Mouse (Mus musculus) thymus, postnatal 0 days (tissue): Measurements from ENCODE around the gene Bbs9. TPM values are rescaled to one million over a fixed set of nuclear protein-coding genes. Genes with fewer than 3 reads are reported as not detected.

Experiments used
- DNase-seq: peaks from one replicate; pipeline ENCODE4 v3.0.0-alpha.2; 2015; ENCODE audit warnings: low spot score
- polyA plus RNA-seq: library from polyadenylated mRNA; unstranded; fragments of >200 nt; fragmentation: Nextera tagmentation; extraction: Ambion mirVana; gene quantifications from 2 replicates; pipeline ENCODE4 v1.2.1, GENCODE M21; 2015

The Bbs9 gene
- polyA plus RNA-seq, 1 experiment from 2014 or later: 16.0 TPM

- DNase-seq: no peak
Observed at GRCm38 (mm10) chr9:22791208-22791607, 315.7 kb downstream of the Bbs9 start.

- no peak for DNase-seq
Observed at GRCm38 (mm10) chr9:22791750-22792149, 316.2 kb downstream of the Bbs9 start.

GRCm38 (mm10) chr9:22793698-22794097, 318.2 kb downstream of the Bbs9 start:
- no peak for DNase-seq

GRCm38 (mm10) chr9:22800675-22801074, 325.2 kb downstream of the Bbs9 start:
- no peak for DNase-seq

GRCm38 (mm10) chr9:22805981-22806380, 330.5 kb downstream of the Bbs9 start:
- no peak for DNase-seq

GRCm38 (mm10) chr9:22806494-22806893, 331.0 kb downstream of the Bbs9 start:
- no peak for DNase-seq

GRCm38 (mm10) chr9:22807693-22808092, 332.2 kb downstream of the Bbs9 start:
- DNase-seq: no peak

GRCm38 (mm10) chr9:22809621-22810126, 334.2 kb downstream of the Bbs9 start:
- no peak for DNase-seq

GRCm38 (mm10) chr9:22810454-22810853, 334.9 kb downstream of the Bbs9 start:
- DNase-seq: no peak

- no peak for DNase-seq
Observed at GRCm38 (mm10) chr9:22811931-22812330, 336.4 kb downstream of the Bbs9 start.

GRCm38 (mm10) chr9:22814407-22815092, 339.0 kb downstream of the Bbs9 start:
- no peak for DNase-seq

GRCm38 (mm10) chr9:22815093-22815458, 339.6 kb downstream of the Bbs9 start:
- no peak for DNase-seq

GRCm38 (mm10) chr9:22819539-22819938, 344.0 kb downstream of the Bbs9 start:
- no peak for DNase-seq

- no peak for DNase-seq
Observed at GRCm38 (mm10) chr9:22820646-22821185, 345.2 kb downstream of the Bbs9 start.

GRCm38 (mm10) chr9:22822770-22823169, 347.3 kb downstream of the Bbs9 start:
- no peak for DNase-seq

GRCm38 (mm10) chr9:22823856-22824255, 348.3 kb downstream of the Bbs9 start:
- no peak for DNase-seq

- DNase-seq: no peak
Observed at GRCm38 (mm10) chr9:22824910-22825309, 349.4 kb downstream of the Bbs9 start.

- no peak for DNase-seq
Observed at GRCm38 (mm10) chr9:22826571-22826990, 351.1 kb downstream of the Bbs9 start.

- no peak for DNase-seq
Observed at GRCm38 (mm10) chr9:22827176-22827770, 351.8 kb downstream of the Bbs9 start.

GRCm38 (mm10) chr9:22829212-22829960, 353.9 kb downstream of the Bbs9 start:
- DNase-seq: no peak

GRCm38 (mm10) chr9:22834994-22835512, 359.5 kb downstream of the Bbs9 start:
- no peak for DNase-seq

GRCm38 (mm10) chr9:22837000-22837399, 361.5 kb downstream of the Bbs9 start:
- DNase-seq: no peak
